Mouse (Mus musculus) erythroblast, adult 5-6 weeks (primary cell): ENCODE results near the gene Mylk2. TPM values are rescaled to one million over a fixed set of nuclear protein-coding genes. Genes with fewer than 3 reads are reported as not detected.

ENCODE experiments used
- ATAC-seq: replicated peaks from 2 replicates; pipeline ENCODE4 v1.8.0; 2016; ENCODE audit warnings: moderate number of reproducible peaks, mild to moderate bottlenecking, moderate TSS enrichment, inconsistent platforms; ENCODE audit not compliant: poor library complexity, low FRiP score, severe bottlenecking
- total RNA-seq, 2 experiments: library from RNA; stranded (forward) in 1 of 2; stranded (reverse) in 1 of 2; fragments of 150-400 nt in 1 of 2; fragments of 200-764, 138-1000 nt in 1 of 2; gene quantifications; 2 replicates each; pipeline versions ENCODE4 v1.2.3 to v1.2.4; 2015 to 2017; ENCODE audit warnings: low replicate concordance in 2 of 2

Mylk2 gene
- total RNA-seq, 2 experiments from 2014 or later = not detected

DNA sequence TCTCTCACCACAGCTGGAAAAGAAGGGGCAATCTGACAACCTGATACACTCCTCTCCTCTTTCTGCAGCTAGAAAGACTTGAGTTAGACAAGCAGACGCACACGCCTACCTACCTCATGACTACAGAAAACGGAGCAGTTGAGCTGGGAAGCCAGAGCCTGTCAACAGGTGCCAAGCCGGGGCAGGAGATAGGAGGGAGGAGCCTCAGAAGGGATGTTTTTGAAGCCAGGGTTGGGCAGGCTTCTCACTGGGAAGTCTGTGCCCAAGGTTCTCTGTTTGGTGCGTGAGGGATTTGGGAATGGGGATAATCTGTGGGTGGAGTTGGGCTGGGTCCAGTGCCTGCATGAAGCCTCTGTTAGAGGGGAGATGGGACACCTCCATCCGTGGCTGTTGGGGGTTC is 280 bp downstream of the Mylk2 start:
- ATAC-seq = no peak

DNA sequence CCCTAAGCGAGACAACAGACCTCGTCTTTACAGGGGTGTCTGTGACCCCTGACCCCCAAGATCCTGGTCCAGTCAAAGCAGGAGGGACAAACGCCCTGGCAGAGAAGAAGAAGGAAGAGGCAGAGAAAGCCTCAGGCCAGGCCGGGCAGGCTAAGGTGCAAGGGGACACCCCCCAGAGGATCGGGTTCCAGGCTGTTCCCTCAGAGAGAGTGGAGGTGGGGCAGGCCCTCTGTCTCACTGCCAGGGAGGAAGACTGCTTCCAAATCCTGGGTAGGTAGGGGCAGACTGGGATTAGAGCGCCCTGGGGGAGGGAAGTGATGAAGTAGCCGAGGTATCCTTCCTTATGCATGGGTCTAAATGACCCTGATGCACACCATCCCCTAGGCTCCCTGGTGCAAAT is 2.3 kb downstream of the Mylk2 start:
- no peak for ATAC-seq

DNA sequence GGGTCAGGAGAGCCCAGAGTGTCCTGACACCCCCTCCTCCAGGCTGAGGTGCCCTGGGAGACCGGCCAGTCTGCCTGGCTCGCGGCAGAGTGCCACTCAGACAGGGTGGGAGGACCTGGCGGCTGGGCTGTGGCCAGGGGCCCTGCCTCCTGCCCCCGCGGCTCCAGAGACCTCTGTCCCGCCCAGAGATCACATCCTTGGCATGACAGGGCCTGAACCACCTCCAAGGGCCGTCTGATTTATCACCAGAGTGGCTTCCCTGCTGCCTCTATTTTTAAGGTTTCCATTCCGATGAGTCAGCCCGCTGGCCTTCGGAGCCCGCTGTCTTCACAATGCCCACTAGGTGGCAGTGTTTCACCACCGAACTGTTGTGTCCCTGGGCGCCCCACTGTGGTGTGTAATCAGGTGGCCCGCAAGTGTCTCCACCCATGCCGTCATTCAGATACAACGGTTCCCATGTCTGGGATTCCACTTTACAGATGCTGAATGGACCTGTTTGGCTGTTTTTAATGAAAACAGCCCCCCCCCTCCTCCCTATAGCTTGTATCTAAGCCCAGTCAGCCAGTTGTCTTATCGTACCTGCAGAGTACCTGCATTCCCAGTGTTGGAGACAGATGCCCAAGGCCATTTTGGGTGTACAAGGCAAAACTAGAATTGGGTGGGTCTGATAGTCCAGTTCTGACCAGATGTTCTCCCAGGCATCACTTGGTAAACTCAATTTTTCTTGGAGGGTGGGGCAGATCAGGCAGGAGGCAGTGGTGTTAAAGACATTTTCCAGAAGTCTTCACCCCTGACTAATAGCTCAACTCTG is 3.4 kb downstream of the Mylk2 start:
- peak; percentile 75 for ATAC-seq

DNA sequence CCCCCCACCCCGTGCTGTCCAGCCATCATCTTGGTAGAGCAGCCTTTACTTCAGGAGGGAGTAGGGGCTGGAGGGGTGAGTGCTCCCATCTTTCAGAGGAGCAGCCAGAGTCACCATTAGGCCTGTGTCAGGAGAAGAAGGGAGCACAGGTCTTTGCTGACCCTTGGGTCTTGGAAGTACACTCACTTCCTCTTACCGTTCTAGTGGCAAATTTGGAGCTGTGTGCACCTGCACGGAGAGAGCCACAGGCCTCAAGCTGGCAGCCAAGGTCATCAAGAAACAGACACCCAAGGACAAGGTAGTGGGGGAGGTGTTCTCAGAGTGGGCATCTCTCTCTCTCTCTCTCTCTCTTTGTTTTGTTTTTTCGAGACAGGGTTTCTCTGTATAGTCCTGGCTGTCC is 4.3 kb downstream of the Mylk2 start:
- no peak for ATAC-seq

DNA sequence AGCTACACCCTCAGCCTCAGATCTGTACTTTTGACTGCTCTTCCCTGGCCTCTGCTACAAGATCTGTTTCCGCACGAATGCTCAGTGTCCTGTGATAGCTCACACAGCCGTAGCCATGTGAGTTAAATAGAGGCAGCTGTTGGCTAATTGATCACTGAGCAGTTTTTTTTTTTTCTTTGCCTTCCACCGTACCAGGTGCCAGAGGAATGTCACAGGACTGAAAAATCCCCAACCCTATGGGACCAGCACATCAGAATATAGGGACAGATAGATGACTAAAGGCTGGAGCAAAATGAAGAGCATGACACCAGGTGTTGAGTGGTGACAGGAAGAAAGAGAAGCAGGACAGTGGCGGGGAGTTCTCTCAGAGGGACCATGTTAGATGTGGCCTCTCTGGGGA is 5.0 kb downstream of the Mylk2 start:
- ATAC-seq = no peak

DNA sequence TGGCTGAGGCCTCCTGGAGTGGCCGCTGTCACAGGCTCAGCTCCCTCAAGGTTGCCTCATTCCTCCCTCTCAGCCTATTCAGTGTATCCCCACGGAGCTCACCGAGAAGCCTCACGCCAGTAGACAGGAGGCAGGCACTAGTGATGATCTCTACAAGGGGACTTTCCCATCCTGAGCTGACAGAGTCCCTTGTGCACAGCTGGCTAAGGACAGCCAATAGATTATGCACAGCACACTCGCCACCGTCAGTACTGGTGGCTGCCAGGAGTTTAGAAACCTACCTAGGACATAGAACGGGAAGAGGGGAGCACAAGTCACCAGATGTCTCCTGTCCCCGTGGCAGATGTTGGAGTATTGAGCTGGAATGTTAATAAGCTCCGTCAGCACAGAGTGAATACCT is 6.5 kb downstream of the Mylk2 start:
- no peak for ATAC-seq

DNA sequence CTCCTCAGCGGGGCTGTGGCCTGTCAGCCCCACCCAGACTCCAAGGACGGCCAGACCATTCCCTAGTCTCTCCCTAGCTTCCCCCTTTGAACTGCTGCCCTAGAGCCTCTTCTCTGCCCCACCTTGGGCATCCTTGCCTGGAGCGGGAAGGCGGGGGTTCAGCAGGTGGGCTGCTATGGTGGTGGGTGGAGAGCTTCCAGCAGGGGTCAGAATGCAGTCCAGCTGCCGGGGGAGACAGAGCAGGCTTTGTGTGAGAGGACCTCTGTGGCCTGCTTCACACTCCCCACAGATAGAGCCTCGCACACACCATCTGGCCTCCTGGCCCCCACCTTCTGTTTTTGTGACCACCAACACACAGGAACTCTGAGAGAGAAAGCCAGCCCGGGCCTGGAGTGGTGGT is 11.2 kb downstream of the Mylk2 start:
- no peak for ATAC-seq

DNA sequence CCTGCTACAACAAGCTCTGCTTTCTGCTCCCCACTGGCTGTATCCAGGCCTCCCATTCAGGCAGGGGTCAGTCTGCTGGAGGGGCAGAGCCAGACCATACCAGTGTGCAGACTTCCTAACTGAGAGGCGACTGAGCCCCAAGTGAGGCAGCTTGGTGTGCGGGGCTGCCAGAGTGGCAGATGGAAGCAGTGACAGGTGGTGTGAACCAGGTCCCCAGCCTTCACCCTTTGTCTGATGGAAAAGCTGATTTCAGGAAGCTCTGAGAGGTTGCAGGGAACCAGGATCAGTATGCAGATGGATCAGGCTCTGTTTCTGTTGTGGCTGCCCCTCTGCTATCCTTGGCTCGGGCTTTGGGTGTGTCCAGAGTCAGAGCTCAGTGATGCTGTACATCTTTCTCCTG is 12.5 kb downstream of the Mylk2 start:
- ATAC-seq = no peak

DNA sequence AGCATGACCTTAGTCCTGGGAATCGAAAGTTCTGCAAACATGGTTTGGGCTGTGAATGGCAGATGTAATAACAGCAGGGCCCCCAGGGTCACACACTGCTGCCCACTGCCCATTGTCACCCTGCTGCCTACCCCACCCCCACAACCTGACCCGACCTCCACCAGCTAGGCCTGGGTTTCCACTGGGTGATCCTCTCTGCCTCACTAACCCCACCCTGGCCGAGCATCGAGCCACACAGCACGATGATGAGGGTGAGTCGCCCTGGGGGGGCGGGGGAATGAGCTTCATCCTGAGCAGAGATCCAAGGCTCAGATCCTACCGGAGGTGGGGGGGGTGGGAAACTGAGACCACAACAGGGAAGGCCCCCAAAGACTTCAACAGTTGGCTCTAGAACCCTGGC is 13.0 kb downstream of the Mylk2 start:
- ATAC-seq = no peak

DNA sequence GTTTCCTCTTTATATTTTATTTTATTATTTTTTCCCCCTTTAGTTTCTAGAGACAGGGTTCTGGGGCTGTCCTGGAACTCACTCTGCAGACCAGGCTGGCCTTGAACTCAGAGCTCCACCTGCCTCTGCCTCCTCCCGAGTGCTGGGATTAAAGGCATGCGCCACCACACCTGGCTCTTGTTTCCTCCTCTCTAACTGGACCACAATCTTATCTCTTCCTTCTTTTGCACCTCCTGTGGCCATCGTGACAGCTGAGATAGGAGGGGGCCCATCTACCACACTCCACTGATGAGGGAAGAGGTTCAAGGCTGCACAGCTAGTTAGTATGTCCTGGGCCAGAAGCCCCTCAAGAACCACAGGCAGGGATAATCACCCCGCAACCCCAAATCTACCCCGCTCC is 13.4 kb downstream of the Mylk2 start:
- ATAC-seq = no peak

DNA sequence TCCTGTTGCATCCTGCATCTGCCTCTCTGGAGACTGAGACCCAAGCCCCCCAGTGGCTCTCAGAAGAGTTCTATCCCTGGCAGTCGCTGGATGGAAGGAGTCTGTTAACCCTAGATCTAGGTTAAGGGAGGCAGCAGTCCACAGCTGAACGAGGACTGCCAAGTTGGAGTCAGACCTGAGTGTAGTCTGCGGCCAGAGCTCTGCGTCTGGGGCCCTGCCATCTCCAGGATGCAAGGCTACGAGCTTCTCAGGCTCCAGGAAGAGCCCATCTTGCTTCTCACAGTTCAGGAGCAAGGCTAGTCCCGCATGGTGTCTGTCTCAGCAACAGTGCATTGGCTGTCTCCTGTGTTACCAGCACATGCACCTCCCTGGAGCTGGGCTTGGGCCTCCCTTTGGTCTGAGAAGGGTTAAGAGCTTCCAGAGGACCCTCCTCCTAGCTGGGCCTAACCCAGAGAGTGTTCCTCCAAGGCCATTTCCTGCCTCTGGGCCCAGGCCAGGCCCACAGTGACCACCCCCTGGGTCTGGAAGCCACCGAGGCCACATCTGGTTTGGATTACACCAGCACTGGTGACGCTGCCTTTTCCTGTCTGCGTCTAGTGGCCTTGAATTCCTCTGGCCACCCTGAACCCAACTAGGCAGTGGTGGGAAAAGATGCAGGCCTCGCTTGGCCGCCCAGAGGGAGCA is 14.2 kb downstream of the Mylk2 start:
- no peak for ATAC-seq

DNA sequence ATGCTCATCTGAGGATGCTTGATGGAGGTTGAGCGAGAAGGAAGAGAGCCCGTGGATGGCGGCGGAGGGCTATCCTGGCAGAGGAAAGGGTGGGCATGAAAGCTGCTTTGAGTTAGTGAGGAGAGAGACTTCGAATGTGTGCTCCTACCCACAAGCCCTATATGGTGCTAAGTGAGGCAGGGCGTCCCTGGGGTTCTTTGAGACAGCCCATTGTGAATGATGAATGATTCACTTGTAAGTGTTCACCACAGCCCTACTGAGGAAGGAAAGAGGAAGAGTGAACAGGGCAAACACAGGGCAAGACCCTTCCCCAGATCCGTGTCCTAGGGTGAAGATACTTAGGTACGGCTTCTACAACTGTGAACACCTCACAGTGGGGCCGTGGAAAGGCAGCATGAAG is 15.7 kb downstream of the Mylk2 start:
- no peak for ATAC-seq

DNA sequence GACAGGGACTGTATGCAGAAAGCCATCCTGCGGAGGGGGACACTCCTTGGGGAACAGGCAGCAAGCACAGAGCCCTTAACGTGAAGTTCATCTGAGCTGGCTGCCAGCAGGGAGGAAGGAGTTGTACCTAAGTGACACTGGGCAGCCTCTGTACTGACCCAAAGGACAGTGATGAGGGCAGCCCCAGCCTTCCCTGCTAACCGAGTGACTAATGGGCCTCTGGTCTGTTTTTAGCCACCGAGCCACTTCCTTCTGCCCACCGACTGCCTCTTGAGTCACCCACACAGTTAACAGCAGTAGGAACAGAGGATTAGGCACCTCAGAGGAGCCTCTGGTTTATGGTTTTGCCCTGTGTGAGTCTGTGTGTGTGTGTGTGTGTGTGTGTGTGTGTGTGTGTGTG is 16.2 kb downstream of the Mylk2 start:
- no peak for ATAC-seq

DNA sequence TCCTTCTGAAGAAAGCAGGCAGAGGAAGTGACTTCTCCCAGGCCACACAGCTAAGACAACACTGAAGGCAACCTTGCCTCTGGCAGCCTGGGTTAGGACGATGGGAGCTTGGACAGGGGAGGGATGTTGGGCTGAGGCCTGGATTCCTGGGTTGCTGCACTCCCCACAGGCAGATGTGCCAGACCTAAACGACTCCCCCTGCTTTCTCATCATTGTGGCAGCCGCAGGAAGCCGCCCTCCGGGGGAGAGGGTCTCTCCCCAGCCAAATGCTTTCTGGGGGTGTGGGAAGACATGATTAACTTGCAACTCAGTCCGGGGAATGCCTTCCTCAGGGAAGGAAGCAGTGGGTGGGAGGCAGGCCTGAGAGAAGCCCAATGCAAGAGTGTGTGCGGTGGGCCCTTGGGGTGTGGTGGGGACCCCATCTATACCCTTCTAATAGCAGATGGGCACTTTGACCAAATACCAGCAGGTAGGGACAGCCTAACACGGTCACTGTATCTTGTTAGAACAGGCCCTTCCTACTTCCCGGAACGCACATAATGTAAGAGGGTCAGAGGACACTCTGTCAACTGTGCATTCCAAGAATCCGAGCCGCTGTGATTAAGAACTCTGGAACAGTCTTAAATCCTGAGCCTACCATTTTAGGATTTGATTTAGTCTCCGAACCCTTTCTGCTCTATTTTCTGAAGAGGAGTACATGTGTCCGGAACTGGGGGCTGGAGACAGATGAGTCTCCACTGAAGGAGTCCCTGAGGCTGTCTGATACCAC is 17.3 kb downstream of the Mylk2 start:
- ATAC-seq = no peak

DNA sequence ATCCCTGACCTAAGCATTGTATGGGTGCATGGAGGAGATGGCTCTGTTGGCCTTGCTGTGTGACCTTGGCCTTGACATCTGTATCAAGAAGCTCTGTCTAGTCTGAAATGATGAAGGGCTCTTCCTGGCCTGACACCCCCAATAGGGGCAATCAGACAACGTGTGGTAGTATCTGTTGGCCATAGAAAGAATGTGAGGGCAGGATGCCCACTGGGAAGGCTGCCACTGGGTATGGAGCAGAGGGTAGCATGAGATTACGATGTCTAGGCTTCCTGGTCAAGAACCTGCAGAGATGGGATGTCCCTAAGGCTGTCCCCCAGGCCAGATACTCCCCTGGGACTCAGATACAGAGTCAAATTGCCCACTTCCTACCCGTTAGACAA is 17.8 kb downstream of the Mylk2 start:
- ATAC-seq = no peak

DNA sequence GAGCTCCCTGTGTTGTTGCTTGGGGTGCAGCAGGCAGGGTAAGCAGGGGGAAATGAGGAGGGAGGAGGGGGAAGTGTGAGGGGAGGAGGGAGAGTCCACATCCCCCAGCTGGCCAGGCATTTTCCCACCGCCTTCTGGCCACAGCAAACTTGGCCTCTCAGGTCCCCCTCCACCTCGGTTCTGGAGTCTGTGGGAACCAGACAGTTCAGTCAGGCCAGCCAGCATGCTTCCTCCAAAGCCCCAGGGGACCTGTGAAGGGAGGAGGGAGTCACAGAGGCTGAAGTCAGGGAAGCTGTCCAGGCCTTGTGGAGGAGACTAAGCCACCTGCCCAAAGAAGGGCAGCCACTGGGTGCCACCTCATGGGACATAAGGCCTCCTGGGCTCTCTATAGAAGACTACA is 19.1 kb downstream of the Mylk2 start:
- no peak for ATAC-seq

DNA sequence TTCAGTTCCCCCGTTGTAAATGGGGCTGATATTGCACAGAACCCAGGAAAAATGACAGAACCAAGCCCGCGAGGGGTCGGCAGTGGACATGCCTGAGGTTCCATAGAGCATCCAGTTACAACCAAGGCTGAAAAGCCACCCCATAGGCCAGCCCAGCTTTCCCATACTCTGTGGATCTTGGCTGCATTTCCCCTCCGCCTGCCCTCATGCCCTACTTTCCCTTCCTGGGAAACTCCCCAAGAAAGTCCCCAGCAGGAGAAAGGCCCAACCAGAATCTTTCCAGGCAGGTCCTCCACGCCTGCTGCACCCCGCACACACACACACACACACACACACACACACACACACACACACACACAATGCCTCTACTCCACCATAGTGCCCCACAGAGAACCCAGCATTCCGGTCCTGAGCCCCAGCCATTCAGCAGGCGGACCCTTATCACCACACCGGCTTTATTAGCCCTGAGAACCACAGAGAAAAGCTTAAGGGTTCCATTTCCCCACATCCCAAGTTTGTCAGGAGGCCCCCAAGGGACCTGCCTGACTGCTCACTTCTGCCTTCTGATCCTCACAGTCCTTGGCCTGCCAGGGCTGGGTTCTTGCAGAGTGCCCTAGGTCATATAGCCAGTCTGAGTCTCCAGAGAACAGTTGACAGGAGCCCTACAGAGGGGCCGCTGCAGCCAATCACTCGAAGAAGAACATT is 20.5 kb downstream of the Mylk2 start:
- ATAC-seq = no peak

DNA sequence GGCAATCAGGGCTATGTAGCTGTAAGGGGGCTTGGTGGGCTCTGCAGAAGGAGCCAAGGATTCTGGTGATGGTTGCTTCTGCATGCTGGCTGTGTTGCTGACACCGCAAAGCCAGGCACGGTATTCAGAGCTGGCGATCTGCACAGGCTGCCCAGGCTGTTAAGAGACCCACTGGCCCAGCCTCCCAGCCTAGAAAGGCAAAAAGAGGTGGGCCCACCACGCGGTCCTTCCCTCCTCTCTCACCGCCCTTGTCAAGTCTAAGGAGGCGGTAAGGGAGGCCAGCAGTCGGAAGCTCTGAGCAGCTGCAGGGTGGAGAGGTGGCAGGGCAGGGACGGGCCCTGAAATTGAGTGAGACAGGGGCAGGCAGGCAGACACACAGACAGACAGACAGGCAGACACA is 21.9 kb downstream of the Mylk2 start, which contains the start of gene Foxs1:
TSS of gene Foxs1 (minus strand) at position 161 of the 400 bp plus-strand sequence.
- no peak for ATAC-seq

DNA sequence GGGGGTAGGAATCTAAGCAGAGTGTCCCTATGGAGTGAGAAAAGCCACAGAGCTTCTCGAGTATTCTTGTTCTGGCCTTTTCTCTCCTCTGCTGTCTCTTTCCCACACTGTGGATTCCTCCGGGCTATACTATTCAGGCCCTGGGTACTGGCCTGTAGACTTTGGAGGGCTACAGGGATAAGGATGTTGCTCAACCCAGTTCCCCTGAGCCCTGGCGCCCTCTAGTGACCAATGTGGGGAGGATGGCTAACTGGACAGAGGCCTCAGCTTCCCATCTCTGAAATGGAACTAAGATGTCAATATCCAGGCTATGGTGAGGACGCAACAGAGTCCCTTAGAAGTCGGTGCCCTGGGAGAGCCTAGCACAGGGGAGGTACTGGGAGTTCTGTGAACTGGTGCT is 22.5 kb downstream of the Mylk2 start:
- ATAC-seq = 0 out of 2 replicates have a peak, but pooled peaks have one; percentile 20

DNA sequence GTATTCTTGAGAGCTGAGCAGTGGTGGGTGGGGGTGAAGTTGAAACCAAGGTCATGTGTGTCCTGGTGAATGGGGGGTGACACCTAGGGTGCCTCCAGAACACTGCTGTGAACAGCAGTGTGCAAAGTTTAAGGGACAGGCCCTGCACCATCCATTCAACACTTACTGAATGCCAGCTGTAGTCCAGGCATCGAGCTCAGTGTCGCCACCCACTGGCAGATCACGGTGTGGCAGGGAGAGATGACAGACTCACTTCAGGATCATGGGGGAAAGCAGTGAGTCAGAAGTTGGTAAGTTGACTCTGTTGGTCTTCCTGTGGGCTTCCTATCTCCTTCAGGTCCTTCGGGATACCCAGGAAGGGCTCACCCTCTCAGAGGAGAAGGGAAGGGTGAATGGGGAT is 28.7 kb downstream of the Mylk2 start:
- ATAC-seq = 0 out of 2 replicates have a peak, but pooled peaks have one; percentile 39
